Mouse (Mus musculus) skeletal muscle tissue, postnatal 0 days (tissue): Measurements from ENCODE around the gene Mecr. TPM values are rescaled to one million over a fixed set of nuclear protein-coding genes. Genes with fewer than 3 reads are reported as not detected.

Source experiments
- polyA plus RNA-seq: library from polyadenylated mRNA; unstranded; fragments of >200 nt; fragmentation: Nextera tagmentation; extraction: Ambion mirVana; gene quantifications from 2 replicates; pipeline ENCODE4 v1.2.1, GENCODE M21; 2015

The Mecr gene
- polyA plus RNA-seq: 26.2 and 32.2 TPM in 2 replicates

GRCm38 (mm10) chr4:131843290-131843743 is at the start of gene Mecr:
TSS of gene Mecr (plus strand) at chr4:131843470.

DNA sequence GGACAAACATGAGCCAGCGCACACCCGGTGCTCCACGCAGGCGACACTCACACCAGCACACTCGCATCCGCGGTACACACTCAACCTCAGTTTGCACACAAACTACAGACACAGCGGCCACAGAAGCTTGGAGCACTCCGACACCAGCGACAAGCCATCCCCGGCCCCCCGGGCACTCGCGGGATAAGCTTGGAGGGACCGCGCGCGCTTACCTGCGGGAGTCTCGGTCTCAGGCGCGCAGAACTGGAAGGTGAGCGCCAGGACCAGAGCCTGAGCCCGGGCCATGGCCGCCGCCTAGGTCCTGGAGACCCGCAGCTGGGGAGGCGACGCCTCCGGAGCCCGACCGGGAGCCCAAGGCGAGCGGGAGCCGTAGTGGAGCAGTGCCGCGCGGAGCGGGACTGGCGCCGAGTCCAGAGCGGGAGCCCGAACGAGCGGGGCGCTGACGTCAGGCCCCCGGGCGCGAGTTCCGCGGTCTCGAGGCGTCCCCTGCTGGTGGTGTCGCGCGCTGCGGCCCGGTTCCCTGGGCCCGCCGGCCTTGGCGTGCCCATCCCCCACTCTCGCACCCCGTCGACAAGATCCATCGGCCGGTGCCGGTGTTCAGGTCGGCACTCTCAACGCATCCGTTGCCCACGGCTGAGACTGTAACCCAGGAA is 5.3 kb upstream of the Mecr start, which contains the start of gene Ptpru:
Gene Ptpru, minus strand, starts transcription at position 417 of the 653 bp plus-strand sequence.

DNA sequence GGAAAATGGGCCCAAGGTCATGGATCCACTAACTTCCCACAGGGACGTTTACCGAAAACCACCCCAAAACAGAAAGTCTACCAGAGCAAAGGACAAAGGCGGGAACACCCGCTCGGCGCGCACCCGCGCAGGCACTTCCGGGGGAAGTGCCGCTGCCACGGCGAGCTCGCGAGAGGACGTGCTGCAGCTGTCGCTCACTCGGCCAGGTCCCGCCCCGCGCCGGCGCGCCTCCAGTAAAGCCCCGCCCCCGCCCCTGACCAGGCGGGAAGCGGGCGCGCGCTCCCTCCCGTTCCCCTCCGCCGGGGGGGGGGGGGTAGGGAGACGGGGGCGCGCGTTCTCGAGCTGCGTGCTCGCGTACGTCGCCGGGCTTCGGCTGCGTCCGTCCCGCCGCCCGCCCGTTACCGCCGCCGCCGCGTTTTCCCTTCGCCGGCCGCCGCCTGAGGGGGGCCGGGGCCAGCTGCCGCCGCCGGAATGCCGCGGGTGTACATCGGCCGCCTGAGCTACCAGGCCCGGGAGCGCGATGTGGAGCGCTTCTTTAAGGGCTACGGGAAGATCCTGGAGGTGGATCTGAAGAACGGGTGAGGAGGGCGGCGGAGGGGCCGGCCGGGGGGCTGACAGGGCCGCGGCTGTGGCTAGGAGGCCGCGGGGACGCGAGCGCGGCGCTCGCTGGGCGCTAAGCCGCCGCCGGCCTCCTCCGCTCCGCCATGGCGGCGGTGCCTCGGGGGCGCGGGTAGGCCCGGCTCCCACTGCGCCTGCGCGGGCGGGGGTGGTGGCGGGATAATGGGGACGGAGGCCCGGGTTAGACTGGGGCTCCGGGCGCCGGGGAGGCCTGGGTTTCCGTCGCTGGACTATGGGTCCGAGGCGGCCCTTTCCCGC is 30.3 kb downstream of the Mecr start, which contains the start of gene Srsf4:
Gene Srsf4, plus strand, starts transcription at position 325 of the 876 bp plus-strand sequence.

Other genes with a start within 250 kb of the Mecr start
- gene Ptpru, start 5.2 kb upstream of the Mecr start, polyA plus RNA-seq: 0.58 and 0.61 TPM in 2 replicates
- gene Srsf4, start 30.1 kb downstream of the Mecr start, polyA plus RNA-seq: 40.9 and 42.8 TPM in 2 replicates
- 1.0 and 1.5 TPM in 2 replicates for gene Tmem200b, start 78.3 kb downstream of the Mecr start, polyA plus RNA-seq
- gene Gm10300, start 231.2 kb downstream of the Mecr start, polyA plus RNA-seq: 0.16 TPM in 1 of 2 replicates, not detected in the other
- gene Epb41, start 231.9 kb downstream of the Mecr start, polyA plus RNA-seq: 8.5 and 11.2 TPM in 2 replicates